In genomic region chr19:6403869-6404268, GRCm38 (mm10) we compare ENCODE assay signal across 18 mouse cellular contexts. TPM values are rescaled to one million over a fixed set of nuclear protein-coding genes. Genes with fewer than 3 reads are reported as not detected.
DNase-seq lines count a peak whose midpoint lies in the region; ATAC-seq lines count a peak whose summit lies in the region.
"Had no signal": no experiment of that assay in that cellular context is flagged by ENCODE, and none has a peak within 500 bp of the region (broad histone marks: within the 10 kb centered on the region; RNA-seq: fewer than 3 reads in every experiment).

No protein-coding gene starts in this region.

- H3K4me3 ChIP-seq in forebrain, embryonic 10.5 days = no peak overlapping the region
- no peak overlapping the region for H3K4me3 ChIP-seq in forebrain, embryonic 13.5 days
- H3K4me3 ChIP-seq in hindbrain, embryonic 13.5 days = no peak overlapping the region
- H3K4me3 ChIP-seq in hindbrain, embryonic 14.5 days (replicated peaks; ENCODE audit: low read length) = no peak overlapping the region
- no peak overlapping the region for H3K4me3 ChIP-seq in neural tube, embryonic 12.5 days
- H3K4me3 ChIP-seq in neural tube, embryonic 15.5 days (replicated peaks) = no peak overlapping the region
- H3K4me3 ChIP-seq: embryonic facial prominence, embryonic 13.5 days; heart, embryonic 15.5 days had no signal

- DNase-seq in forebrain, embryonic 10.5 days (ENCODE audit: extremely low spot score, low spot score) = no peak
- no peak for DNase-seq in hindbrain, embryonic 14.5 days (ENCODE audit: low spot score)
- DNase-seq: adrenal gland, adult 2 months; adrenal gland, postnatal 25 days; cerebellum, adult 18-20 months; cerebellum, postnatal 25 days; gastrocnemius, postnatal 36 days; heart, adult 18-20 months had no signal

- H3K9ac ChIP-seq in forebrain, embryonic 13.5 days = no peak overlapping the region
- H3K9ac ChIP-seq in hindbrain, embryonic 13.5 days = 0 out of 2 replicates have a peak overlapping the region, but pooled peaks have one; percentile 4
- no peak overlapping the region for H3K9ac ChIP-seq in hindbrain, embryonic 14.5 days
- peak overlapping the region; percentile 2; the same call in 1 of the 2 replicates for H3K9ac ChIP-seq in neural tube, embryonic 12.5 days
- H3K9ac ChIP-seq in neural tube, embryonic 15.5 days (replicated peaks) = no peak overlapping the region
- H3K9ac ChIP-seq: embryonic facial prominence, embryonic 13.5 days; heart, embryonic 15.5 days had no signal

- peaks cover 67% of the 10 kb centered on the region for H3K4me1 ChIP-seq in forebrain, embryonic 10.5 days
- peaks cover 29% of the 10 kb centered on the region for H3K4me1 ChIP-seq in forebrain, embryonic 13.5 days
- peaks cover 44% of the 10 kb centered on the region for H3K4me1 ChIP-seq in hindbrain, embryonic 13.5 days (replicated peaks)
- peaks cover 26% of the 10 kb centered on the region for H3K4me1 ChIP-seq in hindbrain, embryonic 14.5 days (replicated peaks; ENCODE audit: control insufficient read depth, insufficient read depth, low read length)
- peaks cover 34% of the 10 kb centered on the region for H3K4me1 ChIP-seq in neural tube, embryonic 12.5 days
- H3K4me1 ChIP-seq in neural tube, embryonic 15.5 days = peaks cover 35% of the 10 kb centered on the region

- H3K9me3 ChIP-seq in forebrain, embryonic 10.5 days = no peaks in the 10 kb centered on the region
- H3K9me3 ChIP-seq in forebrain, embryonic 13.5 days (replicated peaks) = no peaks in the 10 kb centered on the region
- no peaks in the 10 kb centered on the region for H3K9me3 ChIP-seq in hindbrain, embryonic 13.5 days
- no peaks in the 10 kb centered on the region for H3K9me3 ChIP-seq in hindbrain, embryonic 14.5 days (ENCODE audit: control insufficient read depth, low read length)
- H3K9me3 ChIP-seq in neural tube, embryonic 12.5 days = no peaks in the 10 kb centered on the region
- H3K9me3 ChIP-seq in neural tube, embryonic 15.5 days (replicated peaks) = no peaks in the 10 kb centered on the region
- H3K9me3 ChIP-seq: embryonic facial prominence, embryonic 13.5 days; heart, embryonic 15.5 days had no signal

- no peaks in the 10 kb centered on the region for H3K36me3 ChIP-seq in forebrain, embryonic 10.5 days (replicated peaks)
- H3K36me3 ChIP-seq in forebrain, embryonic 13.5 days (ENCODE audit: poor library complexity, severe bottlenecking) = no peaks in the 10 kb centered on the region
- no peaks in the 10 kb centered on the region for H3K36me3 ChIP-seq in hindbrain, embryonic 13.5 days
- no peaks in the 10 kb centered on the region for H3K36me3 ChIP-seq in hindbrain, embryonic 14.5 days (replicated peaks; ENCODE audit: control insufficient read depth, insufficient read depth)
- no peaks in the 10 kb centered on the region for H3K36me3 ChIP-seq in neural tube, embryonic 12.5 days
- peaks cover 6% of the 10 kb centered on the region; the same call in 1 of the 2 replicates for H3K36me3 ChIP-seq in neural tube, embryonic 15.5 days
- H3K36me3 ChIP-seq: embryonic facial prominence, embryonic 13.5 days; heart, embryonic 15.5 days had no signal

- peak overlapping the region; percentile 40; the same call in 1 of the 2 replicates for H3K27ac ChIP-seq in forebrain, embryonic 10.5 days
- H3K27ac ChIP-seq in forebrain, embryonic 13.5 days = no peak overlapping the region
- H3K27ac ChIP-seq in hindbrain, embryonic 13.5 days = no peak overlapping the region
- H3K27ac ChIP-seq in hindbrain, embryonic 14.5 days = no peak overlapping the region
- H3K27ac ChIP-seq in neural tube, embryonic 12.5 days = no peak overlapping the region
- H3K27ac ChIP-seq in neural tube, embryonic 15.5 days (replicated peaks) = no peak overlapping the region
- H3K27ac ChIP-seq: embryonic facial prominence, embryonic 13.5 days; heart, embryonic 15.5 days had no signal

- WGBS in forebrain, embryonic 10.5 days = 88% methylated on average over 10 of the region's 10 CpGs
- 87% methylated on average over 10 of the region's 10 CpGs for WGBS in forebrain, embryonic 13.5 days
- WGBS in hindbrain, embryonic 13.5 days = 81% methylated on average over 10 of the region's 10 CpGs
- WGBS in hindbrain, embryonic 14.5 days = 77% methylated on average over 10 of the region's 10 CpGs
- WGBS in neural tube, embryonic 12.5 days = 86% methylated on average over 10 of the region's 10 CpGs
- 89% methylated on average over 10 of the region's 10 CpGs for WGBS in neural tube, embryonic 15.5 days

- no peak overlapping the region for H3K4me2 ChIP-seq in forebrain, embryonic 13.5 days
- H3K4me2 ChIP-seq in hindbrain, embryonic 13.5 days = no peak overlapping the region
- no peak overlapping the region for H3K4me2 ChIP-seq in hindbrain, embryonic 14.5 days (replicated peaks)
- H3K4me2 ChIP-seq in neural tube, embryonic 12.5 days (replicated peaks) = no peak overlapping the region
- H3K4me2 ChIP-seq in neural tube, embryonic 15.5 days = no peak overlapping the region
- H3K4me2 ChIP-seq: embryonic facial prominence, embryonic 13.5 days; heart, embryonic 11.5 days; heart, embryonic 15.5 days had no signal

- no peak for ATAC-seq in forebrain, embryonic 13.5 days
- ATAC-seq in hindbrain, embryonic 13.5 days (ENCODE audit: low FRiP score) = no peak
- ATAC-seq in hindbrain, embryonic 14.5 days (ENCODE audit: low FRiP score) = no peak
- ATAC-seq in neural tube, embryonic 12.5 days (ENCODE audit: low FRiP score, low read depth) = no peak
- ATAC-seq in neural tube, embryonic 15.5 days (ENCODE audit: low FRiP score) = no peak
- ATAC-seq: forebrain, embryonic 14.5 days; intestine, embryonic 16.5 days had no signal

- peaks cover 59% of the 10 kb centered on the region for H3K27me3 ChIP-seq in forebrain, embryonic 10.5 days (ENCODE audit: poor library complexity, severe bottlenecking)
- H3K27me3 ChIP-seq in forebrain, embryonic 13.5 days = peaks cover 29% of the 10 kb centered on the region
- H3K27me3 ChIP-seq in hindbrain, embryonic 13.5 days = peaks cover 39% of the 10 kb centered on the region
- H3K27me3 ChIP-seq in hindbrain, embryonic 14.5 days (ENCODE audit: control insufficient read depth, insufficient read depth, low read length) = peaks cover 24% of the 10 kb centered on the region
- peaks cover 32% of the 10 kb centered on the region for H3K27me3 ChIP-seq in neural tube, embryonic 12.5 days (replicated peaks)
- H3K27me3 ChIP-seq in neural tube, embryonic 15.5 days (replicated peaks) = peaks cover 19% of the 10 kb centered on the region; the same call in 1 of the 2 replicates
- H3K27me3 ChIP-seq: CH12.LX had no signal

RNA-seq across cellular contexts. Expression of gene Rasgrp2, which starts 4.7 kb away (rescaled TPM):
- 15.6 and 17.0 TPM in 2 replicates for polyA plus RNA-seq in forebrain, embryonic 10.5 days (2016; fragmentation: Nextera tagmentation; extraction: Ambion mirVana)
- polyA plus RNA-seq in forebrain, embryonic 13.5 days (2015; fragmentation: Nextera tagmentation; extraction: Ambion mirVana) = 21.1 and 25.1 TPM in 2 replicates
- 42.0 and 43.2 TPM in 2 replicates for polyA plus RNA-seq in hindbrain, embryonic 13.5 days (2015; fragmentation: Nextera tagmentation; extraction: Ambion mirVana)
- 89.2 and 111 TPM in 2 replicates for polyA plus RNA-seq in hindbrain, embryonic 14.5 days (2014; fragmentation: Nextera tagmentation; extraction: Ambion mirVana)
- 26.4 and 28.3 TPM in 2 replicates for polyA plus RNA-seq in neural tube, embryonic 12.5 days (2016; fragmentation: Nextera tagmentation; extraction: Ambion mirVana)
- 197 and 217 TPM in 2 replicates for polyA plus RNA-seq in neural tube, embryonic 15.5 days (2015; fragmentation: Nextera tagmentation; extraction: Ambion mirVana)

RNA-seq across cellular contexts. Expression of gene Nrxn2, which starts 14.7 kb away (rescaled TPM):
- polyA plus RNA-seq in forebrain, embryonic 10.5 days (2016; fragmentation: Nextera tagmentation; extraction: Ambion mirVana) = 2.8 and 3.1 TPM in 2 replicates
- 16.9 and 18.1 TPM in 2 replicates for polyA plus RNA-seq in forebrain, embryonic 13.5 days (2015; fragmentation: Nextera tagmentation; extraction: Ambion mirVana)
- 23.5 and 27.7 TPM in 2 replicates for polyA plus RNA-seq in hindbrain, embryonic 13.5 days (2015; fragmentation: Nextera tagmentation; extraction: Ambion mirVana)
- polyA plus RNA-seq in hindbrain, embryonic 14.5 days (2014; fragmentation: Nextera tagmentation; extraction: Ambion mirVana) = 60.6 and 66.4 TPM in 2 replicates
- 31.2 and 32.9 TPM in 2 replicates for polyA plus RNA-seq in neural tube, embryonic 12.5 days (2016; fragmentation: Nextera tagmentation; extraction: Ambion mirVana)
- polyA plus RNA-seq in neural tube, embryonic 15.5 days (2015; fragmentation: Nextera tagmentation; extraction: Ambion mirVana) = 31.3 and 45.7 TPM in 2 replicates

RNA-seq across cellular contexts. Expression of gene Pygm, which starts 19.7 kb away (rescaled TPM):
- 0.83 and 2.0 TPM in 2 replicates for polyA plus RNA-seq in forebrain, embryonic 10.5 days (2016; fragmentation: Nextera tagmentation; extraction: Ambion mirVana)
- 2.0 and 2.1 TPM in 2 replicates for polyA plus RNA-seq in forebrain, embryonic 13.5 days (2015; fragmentation: Nextera tagmentation; extraction: Ambion mirVana)
- polyA plus RNA-seq in hindbrain, embryonic 13.5 days (2015; fragmentation: Nextera tagmentation; extraction: Ambion mirVana) = 4.9 and 5.7 TPM in 2 replicates
- 6.2 and 6.8 TPM in 2 replicates for polyA plus RNA-seq in hindbrain, embryonic 14.5 days (2014; fragmentation: Nextera tagmentation; extraction: Ambion mirVana)
- polyA plus RNA-seq in neural tube, embryonic 12.5 days (2016; fragmentation: Nextera tagmentation; extraction: Ambion mirVana) = 4.7 and 5.5 TPM in 2 replicates
- 7.5 and 12.0 TPM in 2 replicates for polyA plus RNA-seq in neural tube, embryonic 15.5 days (2015; fragmentation: Nextera tagmentation; extraction: Ambion mirVana)

RNA-seq across cellular contexts. Expression of gene Sf1, which starts 40.4 kb away (rescaled TPM):
- 201 TPM in 2 replicates for polyA plus RNA-seq in forebrain, embryonic 10.5 days (2016; fragmentation: Nextera tagmentation; extraction: Ambion mirVana)
- 134 and 139 TPM in 2 replicates for polyA plus RNA-seq in forebrain, embryonic 13.5 days (2015; fragmentation: Nextera tagmentation; extraction: Ambion mirVana)
- polyA plus RNA-seq in hindbrain, embryonic 13.5 days (2015; fragmentation: Nextera tagmentation; extraction: Ambion mirVana) = 103 and 107 TPM in 2 replicates
- polyA plus RNA-seq in hindbrain, embryonic 14.5 days (2014; fragmentation: Nextera tagmentation; extraction: Ambion mirVana) = 103 and 112 TPM in 2 replicates
- polyA plus RNA-seq in neural tube, embryonic 12.5 days (2016; fragmentation: Nextera tagmentation; extraction: Ambion mirVana) = 171 TPM in 2 replicates
- polyA plus RNA-seq in neural tube, embryonic 15.5 days (2015; fragmentation: Nextera tagmentation; extraction: Ambion mirVana) = 88.7 and 104 TPM in 2 replicates

Comparison
In these comparisons a context has a peak if more than half of its experiments do, and no peak if none do; other contexts are left out.
1. H3K9ac ChIP-seq: peak in hindbrain, embryonic 13.5 days (single experiment) and neural tube, embryonic 12.5 days (single experiment); none in forebrain, embryonic 13.5 days (single experiment), hindbrain, embryonic 14.5 days (single experiment) and neural tube, embryonic 15.5 days (single experiment).